Mouse (Mus musculus) testis, adult 2 months (tissue): ENCODE results near the gene Fmo1.

ENCODE experiments used
- CTCF ChIP-seq: fragments of 200-500 bp; IDR thresholded peaks from 2 replicates; pipeline ENCODE4 v1.5.1; 2012; ENCODE audit warnings: low read depth, mild to moderate bottlenecking, inconsistent platforms, low read length, moderate library complexity; ENCODE audit not compliant: control insufficient read depth, insufficient read depth, insufficient replicate concordance
- POLR2A ChIP-seq: fragments of 200-500 bp; IDR thresholded peaks from 2 replicates; pipeline ENCODE4 v1.6.1; 2012; ENCODE audit warnings: low read depth, mild to moderate bottlenecking, inconsistent platforms, low read length, moderate library complexity; ENCODE audit not compliant: control insufficient read depth

GRCm38 (mm10) chr1:162888646-162889045 lies 22.2 kb upstream of the Fmo1 start:
- TF ChIP-seq POLR2A (no peak), CTCF (no peak)
